In the genomic region with DNA sequence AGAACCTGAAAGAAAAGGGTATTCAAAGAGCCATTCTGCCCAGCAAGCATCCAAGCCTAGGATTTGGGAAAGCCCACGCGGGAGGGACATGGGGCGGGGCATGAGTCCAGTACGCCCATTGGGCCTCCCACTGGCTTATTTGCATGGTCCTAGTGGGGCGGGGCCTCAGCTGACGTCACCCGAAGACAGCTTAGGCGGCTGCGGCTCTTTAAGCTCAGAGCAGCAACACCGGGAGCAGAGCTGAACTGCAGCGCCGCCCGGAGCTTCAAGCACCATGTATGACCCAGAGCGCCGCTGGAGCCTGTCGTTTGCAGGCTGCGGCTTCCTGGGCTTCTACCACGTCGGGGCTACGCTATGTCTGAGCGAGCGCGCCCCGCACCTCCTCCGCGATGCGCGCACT, we compare ENCODE assay signal across 7 mouse cellular contexts. TPM values are rescaled to one million over a fixed set of nuclear protein-coding genes. Genes with fewer than 3 reads are reported as not detected.
DNase-seq lines count a peak whose midpoint lies in the region; ATAC-seq and TF ChIP-seq lines count a peak whose summit lies in the region.

A gene (plus strand): TSS at position 238 of the 400 bp plus-strand sequence.

- H3K9ac ChIP-seq in embryonic facial prominence, embryonic 15.5 days: peak within 1 kb of the TSS; percentile 48
- peak within 1 kb of the TSS; percentile 79 for H3K9ac ChIP-seq in heart, adult 2 months (ENCODE audit: low read depth, low read length)
- peak within 1 kb of the TSS; percentile 50 for H3K9ac ChIP-seq in limb, embryonic 11.5 days (ENCODE audit: low read length)
- peak within 1 kb of the TSS; percentile 67 for H3K9ac ChIP-seq in midbrain, embryonic 14.5 days (replicated peaks; ENCODE audit: low read length)

- no peaks in the 10 kb centered on the region for H3K27me3 ChIP-seq in embryonic facial prominence, embryonic 15.5 days
- no peaks in the 10 kb centered on the region for H3K27me3 ChIP-seq in heart, adult 2 months (ENCODE audit: control insufficient read depth, insufficient read depth, low read length)
- H3K27me3 ChIP-seq in kidney, adult 2 months (replicated peaks; ENCODE audit: control insufficient read depth, insufficient read depth, low read length): no peaks in the 10 kb centered on the region
- H3K27me3 ChIP-seq in limb, embryonic 11.5 days (ENCODE audit: control insufficient read depth, insufficient read depth, low read length): peaks cover 13% of the 10 kb centered on the region
- H3K27me3 ChIP-seq in midbrain, embryonic 14.5 days (ENCODE audit: control insufficient read depth, insufficient read depth, low read length): peaks cover 5% of the 10 kb centered on the region; the same call in 1 of the 2 replicates

- no peak for TF ChIP-seq POLR2A in bone marrow macrophage, adult 2 months (IDR thresholded peaks at IDR 0.05; ENCODE audit: borderline replicate concordance, low read depth, low read length)
- TF ChIP-seq POLR2A in heart, adult 2 months (IDR thresholded peaks at IDR 0.05; ENCODE audit: insufficient read depth, low read depth, low read length): peak; percentile 83
- TF ChIP-seq POLR2A in kidney, adult 2 months (IDR thresholded peaks at IDR 0.05; ENCODE audit: low read depth, low read length): peak; percentile 33

- 0 out of 2 replicates have a peak, but pooled peaks have one; percentile 32 for TF ChIP-seq EP300 in heart, adult 2 months (IDR thresholded peaks at IDR 0.05; ENCODE audit: insufficient read depth, low read depth, low read length)

- peak; percentile 94 to 95 for DNase-seq in heart, adult 2 months
- DNase-seq in kidney, adult 2 months: peak; percentile 97
- DNase-seq in limb, embryonic 11.5 days (ENCODE audit: low spot score): peak; percentile 95
- DNase-seq in midbrain, embryonic 14.5 days: peak; percentile 99
- peak; percentile 46 to 59 for DNase-seq in spleen, adult 18-20 months

- H3K27ac ChIP-seq in bone marrow macrophage, adult 2 months (ENCODE audit: insufficient read depth, low read depth, low read length): no peak within 1 kb of the TSS
- peak within 1 kb of the TSS; percentile 28; the same call in 1 of the 2 replicates for H3K27ac ChIP-seq in embryonic facial prominence, embryonic 15.5 days (replicated peaks)
- H3K27ac ChIP-seq in heart, adult 2 months: peak within 1 kb of the TSS; percentile 46
- H3K27ac ChIP-seq in kidney, adult 2 months (ENCODE audit: insufficient read depth, low read depth, low read length): no peak within 1 kb of the TSS
- H3K27ac ChIP-seq in limb, embryonic 11.5 days (replicated peaks; ENCODE audit: low read depth, low read length): no peak within 1 kb of the TSS
- H3K27ac ChIP-seq in midbrain, embryonic 14.5 days (replicated peaks; ENCODE audit: low read depth, low read length): peak within 1 kb of the TSS; percentile 82

- H3K4me3 ChIP-seq in bone marrow macrophage, adult 2 months (ENCODE audit: insufficient read depth, low read length): peak within 1 kb of the TSS; percentile 58
- peak within 1 kb of the TSS; percentile 56 for H3K4me3 ChIP-seq in embryonic facial prominence, embryonic 15.5 days (replicated peaks)
- H3K4me3 ChIP-seq in heart, adult 2 months: peak within 1 kb of the TSS; percentile 45
- H3K4me3 ChIP-seq in kidney, adult 2 months (ENCODE audit: insufficient read depth, low read depth, low read length): peak within 1 kb of the TSS; percentile 51
- H3K4me3 ChIP-seq in limb, embryonic 11.5 days (ENCODE audit: low read depth, low read length): peak within 1 kb of the TSS; percentile 47
- peak within 1 kb of the TSS; percentile 54 for H3K4me3 ChIP-seq in midbrain, embryonic 14.5 days (replicated peaks; ENCODE audit: low read depth, low read length)

- intact Hi-C loops in heart, adult 2 months (cut with DNase I): loop anchor here (1.0 to 5.0 kb wide), 2 partner anchors 25 to 45 kb away; a partner anchor contains a TSS

- ATAC-seq in embryonic facial prominence, embryonic 15.5 days (ENCODE audit: insufficient number of reproducible peaks, low FRiP score, low TSS enrichment, low read depth): peak; percentile 96
- ATAC-seq in limb, embryonic 11.5 days (ENCODE audit: insufficient number of reproducible peaks, low FRiP score, low TSS enrichment, low read depth): peak; percentile 95
- ATAC-seq in midbrain, embryonic 14.5 days (ENCODE audit: low FRiP score, low TSS enrichment): peak; percentile 97

- H3K4me1 ChIP-seq in bone marrow macrophage, adult 2 months (ENCODE audit: control insufficient read depth, insufficient read depth, low read length): peaks cover 9% of the 10 kb centered on the region; the same call in 1 of the 2 replicates
- peaks cover 16% of the 10 kb centered on the region for H3K4me1 ChIP-seq in embryonic facial prominence, embryonic 15.5 days
- peaks cover 2% of the 10 kb centered on the region for H3K4me1 ChIP-seq in heart, adult 2 months (ENCODE audit: control insufficient read depth, insufficient read depth, low read length)
- peaks cover 5% of the 10 kb centered on the region; the same call in 1 of the 2 replicates for H3K4me1 ChIP-seq in kidney, adult 2 months (ENCODE audit: control insufficient read depth, insufficient read depth, low read length)
- peaks cover 5% of the 10 kb centered on the region; the same call in 1 of the 2 replicates for H3K4me1 ChIP-seq in limb, embryonic 11.5 days (ENCODE audit: control insufficient read depth, insufficient read depth, low read length)
- H3K4me1 ChIP-seq in midbrain, embryonic 14.5 days (ENCODE audit: control insufficient read depth, insufficient read depth, low read length): peaks cover 15% of the 10 kb centered on the region

- H3K79me2 ChIP-seq in heart, adult 2 months (replicated peaks; ENCODE audit: control insufficient read depth, insufficient read depth, low read length): no peaks in the 10 kb centered on the region

- no peak for TF ChIP-seq CTCF in bone marrow macrophage, adult 2 months (IDR thresholded peaks at IDR 0.05; ENCODE audit: low read depth, low read length)
- TF ChIP-seq CTCF in heart, adult 2 months (IDR thresholded peaks at IDR 0.05): peak; percentile 67
- TF ChIP-seq CTCF in kidney, adult 2 months (conservative IDR thresholded peaks at IDR 0.05; ENCODE audit: insufficient read depth, insufficient read length, low read depth, low read length): 0 out of 2 replicates have a peak, but pooled peaks have one; percentile 26

- H3K9me3 ChIP-seq in embryonic facial prominence, embryonic 15.5 days (replicated peaks): no peaks in the 10 kb centered on the region
- H3K9me3 ChIP-seq in limb, embryonic 11.5 days (ENCODE audit: control insufficient read depth, low read length): no peaks in the 10 kb centered on the region
- H3K9me3 ChIP-seq in midbrain, embryonic 14.5 days (ENCODE audit: control insufficient read depth, low read length): no peaks in the 10 kb centered on the region

- H3K4me2 ChIP-seq in embryonic facial prominence, embryonic 15.5 days (replicated peaks): peak within 1 kb of the TSS; percentile 99
- peak within 1 kb of the TSS; percentile 93 for H3K4me2 ChIP-seq in limb, embryonic 11.5 days (ENCODE audit: low read depth, severe bottlenecking)
- H3K4me2 ChIP-seq in midbrain, embryonic 14.5 days (ENCODE audit: low read length): peak within 1 kb of the TSS; percentile 94

- WGBS in embryonic facial prominence, embryonic 15.5 days: under 1% methylated on average over 28 of the region's 28 CpGs
- 0% methylated on average over 28 of the region's 28 CpGs for WGBS in heart, adult 2 months
- under 1% methylated on average over 28 of the region's 28 CpGs for WGBS in kidney, adult 2 months
- WGBS in limb, embryonic 11.5 days: 0% methylated on average over 28 of the region's 28 CpGs
- WGBS in midbrain, embryonic 14.5 days: 0% methylated on average over 28 of the region's 28 CpGs

- H3K36me3 ChIP-seq in embryonic facial prominence, embryonic 15.5 days: no peaks in the 10 kb centered on the region
- no peaks in the 10 kb centered on the region for H3K36me3 ChIP-seq in heart, adult 2 months (ENCODE audit: control insufficient read depth, insufficient read depth, low read length)
- H3K36me3 ChIP-seq in kidney, adult 2 months (ENCODE audit: control insufficient read depth, insufficient read depth, low read length): no peaks in the 10 kb centered on the region
- H3K36me3 ChIP-seq in limb, embryonic 11.5 days (ENCODE audit: control insufficient read depth, insufficient read depth, low read length): no peaks in the 10 kb centered on the region
- H3K36me3 ChIP-seq in midbrain, embryonic 14.5 days (ENCODE audit: control insufficient read depth, insufficient read depth, low read length): no peaks in the 10 kb centered on the region

RNA-seq across cellular contexts. Expression of the gene that starts here (rescaled TPM):
- polyA plus RNA-seq in bone marrow macrophage, adult 2 months (2012; ENCODE audit: insufficient read depth, insufficient read length, missing spikeins): not detected in 2 replicates
- polyA plus RNA-seq in embryonic facial prominence, embryonic 15.5 days (2015; fragmentation: Nextera tagmentation; extraction: Ambion mirVana): 3.0 and 3.9 TPM in 2 replicates
- total RNA-seq in heart, adult 2 months (2021): 1 to 10 TPM; 1.1 to 3.8 TPM
- polyA plus RNA-seq in heart, adult 2 months (2012; rRNA removed): 26.2 and 30.1 TPM in 2 replicates
- 28.4 and 40.6 TPM in 2 replicates for polyA plus RNA-seq in kidney, adult 2 months (2012; rRNA removed)
- 0.47 TPM in 1 of 2 replicates, not detected in the other for polyA plus RNA-seq in limb, embryonic 11.5 days (2014; fragmentation: Nextera tagmentation; extraction: Ambion mirVana)
- 3.3 and 4.5 TPM in 2 replicates for polyA plus RNA-seq in midbrain, embryonic 14.5 days (2014; fragmentation: Nextera tagmentation; extraction: Ambion mirVana)

Comparison
In these comparisons a context has a peak if more than half of its experiments do, and no peak if none do; other contexts are left out.
1. Peak in DNase-seq, ATAC-seq, H3K4me3 ChIP-seq, H3K9ac ChIP-seq and H3K4me2 ChIP-seq in limb, embryonic 11.5 days; RNA of the gene not detected or under 1 TPM.
2. H3K27ac ChIP-seq: peak in embryonic facial prominence, embryonic 15.5 days (single experiment), heart, adult 2 months (single experiment) and midbrain, embryonic 14.5 days (single experiment); none in bone marrow macrophage, adult 2 months (single experiment), kidney, adult 2 months (single experiment) and limb, embryonic 11.5 days (single experiment).
3. Peak in every context shown above with its lines, with median percentiles within 50 percentile points of each other: H3K4me3 ChIP-seq, ATAC-seq, H3K4me2 ChIP-seq, H3K9ac ChIP-seq and DNase-seq.